Mouse (Mus musculus) C2C12 (cell line): Measurements from ENCODE around the gene CK137956.

Source experiments
- CEBPB ChIP-seq: IDR thresholded peaks from one replicate; pipeline ENCODE4 v1.6.1; 2011; ENCODE audit warnings: low read depth, mild to moderate bottlenecking, control low read depth, moderate library complexity
- CTCF ChIP-seq: IDR thresholded peaks from one replicate; pipeline ENCODE4 v1.5.1; 2011; ENCODE audit not compliant: control insufficient read depth, insufficient read depth, insufficient read length
- FOSL1 ChIP-seq: IDR thresholded peaks from one replicate; pipeline ENCODE4 v1.8.0; 2011; ENCODE audit warnings: mild to moderate bottlenecking, low read length; ENCODE audit not compliant: poor library complexity, insufficient read depth, severe bottlenecking
- MAX ChIP-seq: IDR thresholded peaks from one replicate; pipeline ENCODE4 v1.6.1; 2011; ENCODE audit warnings: mild to moderate bottlenecking, control low read depth
- MYOD1 ChIP-seq: IDR thresholded peaks from one replicate; pipeline ENCODE4 v1.6.1; 2011; ENCODE audit warnings: low read depth; ENCODE audit not compliant: control insufficient read depth, insufficient read length
- USF1 ChIP-seq: IDR thresholded peaks from one replicate; pipeline ENCODE4 v1.6.1; 2011; ENCODE audit warnings: low read depth, mild to moderate bottlenecking, control low read depth, moderate library complexity

DNA sequence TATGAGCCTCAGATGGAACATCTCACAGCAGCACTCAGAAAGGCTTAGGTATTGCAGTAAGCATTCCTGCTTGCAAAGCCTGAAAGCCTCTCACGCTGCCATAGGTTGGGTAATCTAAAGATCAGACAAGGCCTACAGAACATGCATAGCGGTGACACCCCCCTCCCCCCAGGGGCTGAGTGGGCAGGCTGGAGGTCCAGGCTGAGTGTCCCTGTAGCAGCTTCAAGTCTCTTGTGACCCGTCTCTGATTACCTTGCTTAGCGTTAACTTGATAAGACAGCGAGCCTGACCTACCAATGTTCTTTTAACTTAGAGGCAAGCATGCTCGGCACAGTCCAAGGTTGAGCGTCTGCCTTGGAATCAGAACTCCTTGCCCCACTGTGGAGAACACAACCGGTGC is 91.8 kb downstream of the CK137956 start:
- TF ChIP-seq CTCF (no peak), USF1 (no peak), CEBPB (no peak), FOSL1 (no peak), MAX (no peak), MYOD1 (no peak)
